Mouse (Mus musculus) inflammation-experienced regulatory T-cells (primary cell): ENCODE results near the gene Tdrd5. TPM values are rescaled to one million over a fixed set of nuclear protein-coding genes. Genes with fewer than 3 reads are reported as not detected.

Experiments
- polyA plus RNA-seq, 2 experiments: library from polyadenylated mRNA; unstranded; fragments of 100-300 nt; shearing (Covaris generic); gene quantifications; one replicate each; pipeline ENCODE4 v1.2.1; 2017

The Tdrd5 gene
- polyA plus RNA-seq: 1 to 10 TPM in 1 of 2 experiments, under 1 TPM in 1; 0.18 to 3.0 TPM

DNA sequence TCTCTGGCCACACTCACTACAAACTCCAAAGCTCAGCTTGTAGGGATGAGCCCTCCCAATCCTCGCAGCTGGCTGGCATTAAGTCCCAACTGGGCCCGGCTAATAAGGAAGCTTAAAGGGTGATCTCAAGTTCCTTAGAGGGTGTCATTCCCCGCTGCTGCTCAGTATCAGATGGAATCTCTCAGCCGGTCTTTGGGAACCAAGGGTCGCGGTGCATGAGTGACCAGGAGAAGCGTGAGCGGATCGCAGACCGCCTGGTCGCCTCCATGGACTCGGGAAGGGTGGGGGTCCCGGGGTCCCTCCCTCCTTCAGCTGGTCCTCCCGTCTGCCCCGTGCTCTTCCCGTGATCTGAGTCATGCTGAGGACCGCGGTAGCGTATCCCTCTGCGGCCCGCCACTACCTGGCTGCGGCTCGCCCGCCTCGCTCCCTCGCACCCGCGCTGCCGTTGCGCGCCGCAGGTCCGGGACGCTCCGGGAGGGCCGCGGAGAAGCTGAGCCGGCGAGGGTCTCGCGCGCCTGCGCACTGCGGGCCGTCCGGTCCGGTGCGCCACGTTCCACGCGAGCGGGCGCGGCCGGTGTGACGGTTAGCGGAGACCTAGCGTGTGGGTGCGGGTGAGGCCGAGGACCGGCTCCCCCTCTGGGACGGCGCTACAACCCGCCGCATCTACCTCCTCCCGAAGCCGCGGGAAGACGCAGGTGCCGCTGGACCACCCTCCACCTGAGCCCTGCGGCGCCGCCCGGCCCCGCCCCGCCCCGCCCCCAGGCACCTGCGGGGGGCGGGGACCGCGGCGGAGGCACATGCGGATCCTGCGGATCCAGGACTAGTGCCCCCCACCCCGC lies at the start of gene Tdrd5:
Gene Tdrd5 (minus strand): TSS at position 754 of the 839 bp plus-strand sequence.

DNA sequence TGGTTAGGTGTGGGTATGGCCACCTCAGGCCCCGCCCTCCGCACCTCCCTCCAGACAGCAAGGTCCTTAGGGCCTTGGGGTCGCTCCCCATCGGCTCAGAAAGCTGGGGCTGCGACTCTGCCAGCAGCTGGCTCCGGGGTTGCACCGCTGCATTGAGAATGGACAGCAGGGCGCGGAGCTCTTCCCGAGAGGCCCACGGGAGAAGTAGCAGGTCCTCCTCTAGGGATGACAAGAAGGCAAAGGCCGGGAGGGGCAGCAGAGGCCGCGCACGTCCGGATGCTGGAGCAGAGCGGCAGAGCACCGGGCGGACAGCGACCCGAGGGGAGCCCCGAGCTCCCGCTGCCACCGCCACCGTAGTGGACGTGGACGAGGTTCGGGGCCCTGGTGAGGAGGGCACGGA lies 7.2 kb upstream of the Tdrd5 start, which contains the start of gene Nphs2:
Gene Nphs2 (plus strand): TSS at position 98 of the 400 bp plus-strand sequence.

Other genes starting within 250 kb of the Tdrd5 start
- under 1 TPM; 0.06 to 0.73 TPM for gene Fam163a, start 98.6 kb downstream of the Tdrd5 start, polyA plus RNA-seq
- gene Nphs2, start 7.1 kb upstream of the Tdrd5 start, polyA plus RNA-seq: not detected
- 1,000 to 10,000 TPM; 1,151 to 1,306 TPM for gene Gm2000, start 62.4 kb upstream of the Tdrd5 start, polyA plus RNA-seq
- 1 to 10 TPM in 1 of 2 experiments, under 1 TPM in 1; 0.49 to 2.5 TPM for gene Axdnd1, start 117.5 kb upstream of the Tdrd5 start, polyA plus RNA-seq
- gene Soat1, start 170.7 kb upstream of the Tdrd5 start, polyA plus RNA-seq: 10 to 100 TPM; 30.9 to 43.2 TPM
- under 1 TPM; 0.48 to 0.58 TPM for gene Gm10031, start 220.3 kb upstream of the Tdrd5 start, polyA plus RNA-seq